Mouse (Mus musculus) c-Kit-positive CD71-positive TER-119-positive erythroid progenitor cells, embryonic 14.5 days (primary cell): ENCODE results near the gene Pml.

Experiments used
- DNase-seq: peaks from one replicate; pipeline ENCODE4 v3.0.0-alpha.2; 2013; ENCODE audit warnings: low spot score

Gene Pml

GRCm38 (mm10) chr9:58234502-58235015, 15.0 kb downstream of the Pml start:
- no peak for DNase-seq

- no peak for DNase-seq
Observed at GRCm38 (mm10) chr9:58232374-58232773, 17.2 kb downstream of the Pml start.

- no peak for DNase-seq
Observed at GRCm38 (mm10) chr9:58231746-58232145, 17.8 kb downstream of the Pml start.

- no peak for DNase-seq
Observed at GRCm38 (mm10) chr9:58228777-58229466, 20.7 kb downstream of the Pml start.

- peak; percentile 80 for DNase-seq
Observed at GRCm38 (mm10) chr9:58225915-58226913, 23.4 kb downstream of the Pml start.

GRCm38 (mm10) chr9:58224356-58224755, 25.2 kb downstream of the Pml start:
- DNase-seq = no peak

GRCm38 (mm10) chr9:58220218-58220903, 29.2 kb downstream of the Pml start:
- no peak for DNase-seq

GRCm38 (mm10) chr9:58218539-58218938, 31.0 kb downstream of the Pml start:
- DNase-seq = no peak

GRCm38 (mm10) chr9:58216402-58216801, 33.2 kb downstream of the Pml start:
- no peak for DNase-seq

GRCm38 (mm10) chr9:58214519-58215180, 34.9 kb downstream of the Pml start:
- DNase-seq = peak; percentile 58

- DNase-seq = peak; percentile 85
Observed at GRCm38 (mm10) chr9:58213865-58214264, 35.7 kb downstream of the Pml start.

- no peak for DNase-seq
Observed at GRCm38 (mm10) chr9:58213377-58213776, 36.2 kb downstream of the Pml start.

GRCm38 (mm10) chr9:58210304-58210627, 39.3 kb downstream of the Pml start:
- DNase-seq = no peak

- no peak for DNase-seq
Observed at GRCm38 (mm10) chr9:58209462-58210303, 39.9 kb downstream of the Pml start.

- DNase-seq = no peak
Observed at GRCm38 (mm10) chr9:58206013-58206412, 43.6 kb downstream of the Pml start.

GRCm38 (mm10) chr9:58204448-58205000, 45.1 kb downstream of the Pml start:
- peak; percentile 74 for DNase-seq

GRCm38 (mm10) chr9:58203516-58204447, 45.8 kb downstream of the Pml start, which contains the start of the genes Islr and Islr2:
Gene Islr (minus strand): TSS chr9:58204306.
Gene Islr2 (minus strand): TSS chr9:58204319.
- no peak for DNase-seq

- DNase-seq = no peak
Observed at GRCm38 (mm10) chr9:58202676-58203453, 46.7 kb downstream of the Pml start.
